ENCODE assay signal across 8 mouse cellular contexts in the genomic region with DNA sequence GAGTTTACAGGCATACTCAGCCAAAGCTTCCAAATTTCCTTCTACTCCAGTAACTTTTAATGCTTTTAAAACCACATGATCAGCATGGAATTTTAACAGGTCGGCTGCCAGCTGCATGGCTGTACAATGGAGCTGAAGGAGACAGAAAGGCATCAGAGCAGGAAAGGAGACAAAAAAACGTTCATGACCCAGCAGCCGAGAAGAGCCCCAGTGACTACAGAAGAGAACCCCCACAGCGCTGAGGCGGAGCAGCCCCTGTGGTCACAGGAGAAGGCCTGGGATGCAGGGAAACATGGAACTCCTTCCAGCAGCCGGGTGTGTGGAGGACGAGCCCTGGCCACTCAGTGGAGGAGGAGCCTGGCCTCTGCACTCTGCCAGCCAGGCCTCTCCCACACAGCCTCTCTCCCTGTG. TPM values are rescaled to one million over a fixed set of nuclear protein-coding genes. Genes with fewer than 3 reads are reported as not detected.
DNase-seq lines count a peak whose midpoint lies in the region; ATAC-seq and TF ChIP-seq lines count a peak whose summit lies in the region.

No protein-coding gene starts in this region.

- DNase-seq in heart, adult 2 months = peak; percentile 42 to 53
- no peak for DNase-seq in heart, adult 8-10 months (ENCODE audit: low spot score)
- peak; percentile 44 for DNase-seq in brain, adult 2 months (ENCODE audit: low read depth, low spot score)
- peak; percentile 54 to 67 for DNase-seq in layer of hippocampus, adult 8-10 months (ENCODE audit: low spot score in 2 of 2)

- H3K79me2 ChIP-seq in heart, adult 2 months (replicated peaks; ENCODE audit: control insufficient read depth, insufficient read depth, low read length) = no peaks in the 10 kb centered on the region

- no peak for TF ChIP-seq POLR2A in heart, adult 2 months (IDR thresholded peaks at IDR 0.05; ENCODE audit: insufficient read depth, low read depth, low read length)

- TF ChIP-seq EP300 in heart, adult 2 months (IDR thresholded peaks at IDR 0.05; ENCODE audit: insufficient read depth, low read depth, low read length) = no peak

- no peaks in the 10 kb centered on the region for H3K36me3 ChIP-seq in heart, adult 2 months (ENCODE audit: control insufficient read depth, insufficient read depth, low read length)
- peaks cover 44% of the 10 kb centered on the region for H3K36me3 ChIP-seq in heart, embryonic 13.5 days
- H3K36me3 ChIP-seq in stomach, embryonic 14.5 days (ENCODE audit: control insufficient read depth, insufficient read depth, low read length) = no peaks in the 10 kb centered on the region
- peaks cover 14% of the 10 kb centered on the region for H3K36me3 ChIP-seq in intestine, postnatal 0 days (ENCODE audit: control insufficient read depth, insufficient read depth)

- H3K4me1 ChIP-seq in heart, adult 2 months (ENCODE audit: control insufficient read depth, insufficient read depth, low read length) = no peaks in the 10 kb centered on the region
- H3K4me1 ChIP-seq in heart, embryonic 13.5 days = peaks cover 20% of the 10 kb centered on the region
- no peaks in the 10 kb centered on the region for H3K4me1 ChIP-seq in stomach, embryonic 14.5 days (ENCODE audit: control insufficient read depth, insufficient read depth, low read length)
- no peaks in the 10 kb centered on the region for H3K4me1 ChIP-seq in intestine, postnatal 0 days (replicated peaks; ENCODE audit: control insufficient read depth, insufficient read depth, low read length)

- WGBS in heart, adult 2 months = 62% methylated on average over 7 of the region's 7 CpGs
- WGBS in heart, embryonic 13.5 days = 57% methylated on average over 7 of the region's 7 CpGs
- 72% methylated on average over 7 of the region's 7 CpGs for WGBS in stomach, embryonic 14.5 days
- 81% methylated on average over 7 of the region's 7 CpGs for WGBS in intestine, postnatal 0 days

- no peaks in the 10 kb centered on the region for H3K9me3 ChIP-seq in heart, embryonic 13.5 days
- H3K9me3 ChIP-seq in stomach, embryonic 14.5 days (ENCODE audit: control insufficient read depth, low read depth, low read length) = no peaks in the 10 kb centered on the region
- H3K9me3 ChIP-seq in intestine, postnatal 0 days (ENCODE audit: control insufficient read depth) = no peaks in the 10 kb centered on the region

- no peaks in the 10 kb centered on the region for H3K27me3 ChIP-seq in heart, adult 2 months (ENCODE audit: control insufficient read depth, insufficient read depth, low read length)
- no peaks in the 10 kb centered on the region for H3K27me3 ChIP-seq in heart, embryonic 13.5 days (replicated peaks)
- no peaks in the 10 kb centered on the region for H3K27me3 ChIP-seq in stomach, embryonic 14.5 days (ENCODE audit: control insufficient read depth, insufficient read depth, low read length)
- no peaks in the 10 kb centered on the region for H3K27me3 ChIP-seq in intestine, postnatal 0 days (replicated peaks; ENCODE audit: control insufficient read depth, insufficient read depth, low read length)

- H3K4me2 ChIP-seq in heart, embryonic 13.5 days = no peak overlapping the region
- H3K4me2 ChIP-seq in stomach, embryonic 14.5 days (replicated peaks; ENCODE audit: low read depth, low read length) = no peak overlapping the region
- no peak overlapping the region for H3K4me2 ChIP-seq in intestine, postnatal 0 days (replicated peaks; ENCODE audit: low read depth)

- H3K9ac ChIP-seq in heart, adult 2 months (ENCODE audit: low read depth, low read length) = no peak overlapping the region
- H3K9ac ChIP-seq in heart, embryonic 13.5 days = no peak overlapping the region
- no peak overlapping the region for H3K9ac ChIP-seq in stomach, embryonic 14.5 days (replicated peaks; ENCODE audit: low read depth, low read length)
- no peak overlapping the region for H3K9ac ChIP-seq in intestine, postnatal 0 days (ENCODE audit: low read depth, low read length)

- H3K27ac ChIP-seq in heart, adult 2 months = no peak overlapping the region
- H3K27ac ChIP-seq in heart, embryonic 13.5 days (replicated peaks) = 0 out of 2 replicates have a peak overlapping the region, but pooled peaks have one; percentile 3
- H3K27ac ChIP-seq in stomach, embryonic 14.5 days (ENCODE audit: low read length) = peak overlapping the region; percentile 27; the same call in 1 of the 2 replicates
- no peak overlapping the region for H3K27ac ChIP-seq in intestine, postnatal 0 days (ENCODE audit: low read depth, low read length)

- 0 out of 2 replicates have a peak, but pooled peaks have one; percentile 19 for ATAC-seq in heart, embryonic 13.5 days (ENCODE audit: extremely low read depth, insufficient number of reproducible peaks, low FRiP score, low TSS enrichment)
- no peak for ATAC-seq in stomach, embryonic 14.5 days (ENCODE audit: insufficient number of reproducible peaks, insufficient read depth, low FRiP score, low read depth)
- ATAC-seq in activated CD4-positive, CD25-positive, alpha-beta regulatory T cell, adult 4 months = no peak
- ATAC-seq in intestine, postnatal 0 days = no peak

- H3K4me3 ChIP-seq in heart, adult 2 months = no peak overlapping the region
- H3K4me3 ChIP-seq in heart, embryonic 13.5 days = no peak overlapping the region
- H3K4me3 ChIP-seq in stomach, embryonic 14.5 days (ENCODE audit: low read depth, low read length) = no peak overlapping the region
- no peak overlapping the region for H3K4me3 ChIP-seq in intestine, postnatal 0 days (ENCODE audit: low read depth, low read length)

- intact Hi-C loops in heart, adult 2 months (cut with DNase I) = no loop called here

- no peak for TF ChIP-seq CTCF in heart, adult 2 months (IDR thresholded peaks at IDR 0.05)
- no peak for TF ChIP-seq CTCF in intestine, postnatal 0 days (IDR thresholded peaks at IDR 0.05; ENCODE audit: low read depth)

RNA-seq across cellular contexts. Expression of a gene that starts 27.4 kb away (rescaled TPM):
- 1 to 10 TPM; 2.0 to 2.2 TPM for total RNA-seq in heart, adult 2 months (2021)
- polyA plus RNA-seq in heart, adult 2 months (2012; rRNA removed) = 1.9 TPM in 2 replicates
- 1 to 10 TPM; 1.8 to 3.3 (median 2.3) TPM for total RNA-seq in heart, adult 8-10 months (2022)
- 9.6 and 12.1 TPM in 2 replicates for polyA plus RNA-seq in heart, embryonic 13.5 days (2015; fragmentation: Nextera tagmentation; extraction: Ambion mirVana)
- 10 to 100 TPM; 12.6 to 20.5 (median 17.6) TPM for total RNA-seq in layer of hippocampus, adult 8-10 months (2022)
- 18.2 and 20.1 TPM in 2 replicates for polyA plus RNA-seq in stomach, embryonic 14.5 days (2014; fragmentation: Nextera tagmentation; extraction: Ambion mirVana)
- polyA plus RNA-seq in activated CD4-positive, CD25-positive, alpha-beta regulatory T cell, adult 4 months (2017; shearing (Covaris generic)) = 10 to 100 TPM; 13.3 to 18.0 TPM
- 3.7 and 5.1 TPM in 2 replicates for polyA plus RNA-seq in intestine, postnatal 0 days (2015; fragmentation: Nextera tagmentation; extraction: Ambion mirVana)

RNA-seq across cellular contexts. Expression of a gene that starts 27.4 kb away (rescaled TPM):
- total RNA-seq in heart, adult 2 months (2021) = 10 to 100 TPM; 17.0 to 19.8 TPM
- polyA plus RNA-seq in heart, adult 2 months (2012; rRNA removed) = 13.7 and 20.8 TPM in 2 replicates
- total RNA-seq in heart, adult 8-10 months (2022) = 10 to 100 TPM; 20.0 to 22.7 (median 21.4) TPM
- polyA plus RNA-seq in heart, embryonic 13.5 days (2015; fragmentation: Nextera tagmentation; extraction: Ambion mirVana) = 31.2 and 32.6 TPM in 2 replicates
- total RNA-seq in layer of hippocampus, adult 8-10 months (2022) = 10 to 100 TPM; 57.1 to 81.6 (median 66.7) TPM
- 51.6 and 55.8 TPM in 2 replicates for polyA plus RNA-seq in stomach, embryonic 14.5 days (2014; fragmentation: Nextera tagmentation; extraction: Ambion mirVana)
- polyA plus RNA-seq in activated CD4-positive, CD25-positive, alpha-beta regulatory T cell, adult 4 months (2017; shearing (Covaris generic)) = 10 to 100 TPM; 19.3 to 20.3 TPM
- 9.7 and 10.2 TPM in 2 replicates for polyA plus RNA-seq in intestine, postnatal 0 days (2015; fragmentation: Nextera tagmentation; extraction: Ambion mirVana)

RNA-seq across cellular contexts. Expression of a gene that starts 35.5 kb away (rescaled TPM):
- total RNA-seq in heart, adult 2 months (2021) = 10 to 100 TPM; 30.8 to 31.9 TPM
- polyA plus RNA-seq in heart, adult 2 months (2012; rRNA removed) = 6.5 and 12.7 TPM in 2 replicates
- total RNA-seq in heart, adult 8-10 months (2022) = 10 to 100 TPM; 18.1 to 47.5 (median 30.1) TPM
- 18.5 and 18.8 TPM in 2 replicates for polyA plus RNA-seq in heart, embryonic 13.5 days (2015; fragmentation: Nextera tagmentation; extraction: Ambion mirVana)
- 10 to 100 TPM; 13.8 to 20.9 (median 16.8) TPM for total RNA-seq in layer of hippocampus, adult 8-10 months (2022)
- 26.5 and 26.7 TPM in 2 replicates for polyA plus RNA-seq in stomach, embryonic 14.5 days (2014; fragmentation: Nextera tagmentation; extraction: Ambion mirVana)
- polyA plus RNA-seq in activated CD4-positive, CD25-positive, alpha-beta regulatory T cell, adult 4 months (2017; shearing (Covaris generic)) = 1 to 10 TPM; 2.0 to 2.2 TPM
- 9.7 and 10.1 TPM in 2 replicates for polyA plus RNA-seq in intestine, postnatal 0 days (2015; fragmentation: Nextera tagmentation; extraction: Ambion mirVana)

Comparison
In these comparisons a context has a peak if more than half of its experiments do, and no peak if none do; other contexts are left out.
1. H3K27ac ChIP-seq: peak in heart, embryonic 13.5 days (single experiment) and stomach, embryonic 14.5 days (single experiment); none in heart, adult 2 months (single experiment) and intestine, postnatal 0 days (single experiment).